Mouse (Mus musculus) G1E (cell line): ENCODE measurements around the gene Fndc3b.

ENCODE experiments used
- CTCF ChIP-seq: IDR thresholded peaks from 2 replicates; pipeline ENCODE4 v1.5.1; 2012; ENCODE audit warnings: low read depth, low read length, inconsistent platforms, mixed read lengths
- GATA1 ChIP-seq: IDR thresholded peaks from 2 replicates; pipeline ENCODE4 v1.6.1; 2012; ENCODE audit warnings: borderline replicate concordance, low read length, inconsistent platforms, mixed read lengths

- no peak for TF ChIP-seq CTCF
- TF ChIP-seq GATA1 = no peak
These were observed 71.4 kb downstream of the Fndc3b start for GRCm38 (mm10) chr3:27639701-27640100.
